Mouse (Mus musculus): ENCODE measurements around the gene Lingo4. TPM values are rescaled to one million over a fixed set of nuclear protein-coding genes. Genes with fewer than 3 reads are reported as not detected.

Gene Lingo4
- total and polyA plus RNA-seq, 3 experiments: not detected

- Histone ChIP-seq H3K9ac (ENCODE audit: insufficient read depth, low read depth) (no peak overlapping the region), H3K36me3 (replicated peaks in 1 of 2; ENCODE audit: control insufficient read depth in 1 of 2, insufficient read depth in 1 of 2, low read length in 1 of 2) (no peaks in the 10 kb centered on the region), H3K27ac (ENCODE audit: insufficient read depth, low read depth) (no peak overlapping the region), H3K4me1 (ENCODE audit: control insufficient read depth in 1 of 2, insufficient read depth in 2 of 2) (peaks cover 11 to 94% of the 10 kb centered on the region in 2 experiments), H3K79me2 (replicated peaks; ENCODE audit: control insufficient read depth, extremely low read depth, insufficient read depth, poor library complexity, severe bottlenecking) (no peaks in the 10 kb centered on the region), H3K4me3 (replicated peaks in 1 of 3; ENCODE audit: low read depth in 2 of 3, low read length in 2 of 3, poor library complexity in 1 of 3) (no peak overlapping the region), H3K4me2 (ENCODE audit: insufficient read depth, low read depth, poor library complexity, severe bottlenecking) (no peak overlapping the region), H3K27me3 (replicated peaks) (no peaks in the 10 kb centered on the region), H3K9me3 (replicated peaks; ENCODE audit: low read length) (no peaks in the 10 kb centered on the region)
- TF ChIP-seq JUN (IDR thresholded peaks at IDR 0.05; ENCODE audit: insufficient read depth, low read depth, low read length): no peak
- TF ChIP-seq HCFC1 (IDR thresholded peaks at IDR 0.05; ENCODE audit: low read depth, low read length): no peak
- no peak for TF ChIP-seq KAT2A (IDR thresholded peaks at IDR 0.05; ENCODE audit: insufficient replicate concordance, low read length)
- no peak for TF ChIP-seq UBTF (IDR thresholded peaks at IDR 0.05; ENCODE audit: low read depth, low read length)
- no peak for TF ChIP-seq NELFE (IDR thresholded peaks at IDR 0.05; ENCODE audit: low read depth, low read length)
- TF ChIP-seq USF1 (IDR thresholded peaks at IDR 0.05; ENCODE audit: low read depth, low read length): no peak
- TF ChIP-seq MAX (IDR thresholded peaks at IDR 0.05; ENCODE audit: low read length): no peak
- TF ChIP-seq MEF2A (IDR thresholded peaks at IDR 0.05; ENCODE audit: borderline replicate concordance, low read depth, low read length): no peak
- no peak for TF ChIP-seq BHLHE40 (IDR thresholded peaks at IDR 0.05; ENCODE audit: low read depth, low read length)
- TF ChIP-seq USF2 (conservative IDR thresholded peaks at IDR 0.05; ENCODE audit: low read depth, low read length): no peak
- TF ChIP-seq ZNF384 (IDR thresholded peaks at IDR 0.05; ENCODE audit: low read depth, low read length): no peak
- no peak for TF ChIP-seq PAX5 (IDR thresholded peaks at IDR 0.05; ENCODE audit: low read length)
- TF ChIP-seq SMC3 (IDR thresholded peaks at IDR 0.05; ENCODE audit: low read depth, low read length): no peak
- TF ChIP-seq JUND (conservative IDR thresholded peaks at IDR 0.05; ENCODE audit: low read depth, low read length): no peak
- no peak for TF ChIP-seq POLR2AphosphoS2 (IDR thresholded peaks at IDR 0.05; ENCODE audit: low read depth, low read length)
- no peak for TF ChIP-seq POLR2A (IDR thresholded peaks at IDR 0.05; ENCODE audit: low read depth, low read length)
- TF ChIP-seq IRF4 (IDR thresholded peaks at IDR 0.05; ENCODE audit: low read depth, low read length): no peak
- dilution Hi-C loops (cut with MboI; ENCODE audit: extremely low pct_ligation_motif_present, extremely low pct_unique_long_range_greater_than_20kb, low sequenced_read_pairs) (no loop called here), in situ Hi-C loops (cut with MboI; ENCODE audit: low pct_ligation_motif_present, low pct_unique_long_range_greater_than_20kb, low sequenced_read_pairs) (no loop called here)
- no peak for DNase-seq (ENCODE audit: extremely low read depth)
Measured at GRCm38 (mm10) chr3:94382308-94382707, 16.0 kb upstream of the Lingo4 start.

DNA sequence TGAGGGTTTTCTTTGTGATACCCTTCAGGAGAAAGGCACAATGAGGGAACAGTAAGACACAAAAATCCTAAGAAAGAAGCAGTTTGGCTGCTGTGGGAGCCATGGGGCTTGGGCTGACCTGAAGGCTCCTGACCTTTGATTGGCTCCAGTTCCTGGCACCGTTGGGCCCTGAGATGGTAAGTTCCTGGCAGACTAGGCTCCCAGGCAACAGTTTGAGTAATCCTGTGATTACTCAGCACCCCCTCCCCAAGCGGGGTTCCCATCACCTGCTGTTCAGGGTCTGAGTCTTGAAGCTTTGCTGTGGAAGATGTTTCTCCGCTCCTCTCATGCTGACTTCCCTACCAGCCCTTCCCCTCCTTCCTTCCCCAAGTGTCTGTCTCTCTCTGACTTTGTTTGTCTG is 14.8 kb upstream of the Lingo4 start:
- no peak overlapping the region for H3K4me3 ChIP-seq (replicated peaks in 1 of 3; ENCODE audit: low read depth in 2 of 3, low read length in 2 of 3, poor library complexity in 1 of 3)
- no peaks in the 10 kb centered on the region for H3K36me3 ChIP-seq (replicated peaks in 1 of 2; ENCODE audit: control insufficient read depth in 1 of 2, insufficient read depth in 1 of 2, low read length in 1 of 2)
- no peak overlapping the region for H3K9ac ChIP-seq (ENCODE audit: insufficient read depth, low read depth)
- no peaks in the 10 kb centered on the region for H3K9me3 ChIP-seq (replicated peaks; ENCODE audit: low read length)
- H3K27ac ChIP-seq (ENCODE audit: insufficient read depth, low read depth): no peak overlapping the region
- in situ Hi-C loops (cut with MboI; ENCODE audit: low pct_ligation_motif_present, low pct_unique_long_range_greater_than_20kb, low sequenced_read_pairs): no loop called here
- peaks cover 12 to 94% of the 10 kb centered on the region in 2 experiments for H3K4me1 ChIP-seq (ENCODE audit: control insufficient read depth in 1 of 2, insufficient read depth in 2 of 2)
- no peak overlapping the region for H3K4me2 ChIP-seq (ENCODE audit: insufficient read depth, low read depth, poor library complexity, severe bottlenecking)
- no peak for DNase-seq (ENCODE audit: extremely low read depth)
- dilution Hi-C loops (cut with MboI; ENCODE audit: extremely low pct_ligation_motif_present, extremely low pct_unique_long_range_greater_than_20kb, low sequenced_read_pairs): no loop called here
- no peaks in the 10 kb centered on the region for H3K27me3 ChIP-seq (replicated peaks)
- TF ChIP-seq ZMIZ1 (IDR thresholded peaks at IDR 0.05; ENCODE audit: low read depth, low read length): no peak
- no peak for TF ChIP-seq POLR2A (IDR thresholded peaks at IDR 0.05; ENCODE audit: low read depth, low read length)
- no peak for TF ChIP-seq NRF1 (IDR thresholded peaks at IDR 0.05; ENCODE audit: low read depth, low read length)
- no peak for TF ChIP-seq USF1 (IDR thresholded peaks at IDR 0.05; ENCODE audit: low read depth, low read length)
- no peak for TF ChIP-seq IRF4 (IDR thresholded peaks at IDR 0.05; ENCODE audit: low read depth, low read length)
- no peak for TF ChIP-seq E2F4 (IDR thresholded peaks at IDR 0.05; ENCODE audit: insufficient replicate concordance, low read depth, low read length)
- TF ChIP-seq JUN (IDR thresholded peaks at IDR 0.05; ENCODE audit: insufficient read depth, low read depth, low read length): no peak
- TF ChIP-seq CHD1 (IDR thresholded peaks at IDR 0.05; ENCODE audit: low read depth, low read length): no peak
- TF ChIP-seq HCFC1 (IDR thresholded peaks at IDR 0.05; ENCODE audit: low read depth, low read length): no peak
- TF ChIP-seq MYC (IDR thresholded peaks at IDR 0.05; ENCODE audit: low read depth, low read length): no peak
- TF ChIP-seq CTCF (conservative IDR thresholded peaks at IDR 0.05 in 1 of 2, IDR thresholded peaks at IDR 0.05 in 1 of 2; ENCODE audit: low read depth in 2 of 2, low read length in 2 of 2): no peak
- no peak for TF ChIP-seq KAT2A (IDR thresholded peaks at IDR 0.05; ENCODE audit: insufficient replicate concordance, low read length)
- no peaks in the 10 kb centered on the region for H3K79me2 ChIP-seq (replicated peaks; ENCODE audit: control insufficient read depth, extremely low read depth, insufficient read depth, poor library complexity, severe bottlenecking)
